Mouse (Mus musculus): ENCODE data around the gene Adam6a. TPM values are rescaled to one million over a fixed set of nuclear protein-coding genes. Genes with fewer than 3 reads are reported as not detected.
"Not testable (repeated sequence)": the region's sequence is repeated elsewhere in the genome, so short reads cannot be mapped to it uniquely, and the experiment has no call there.

Gene Adam6a
- polyA plus RNA-seq (2015; fragmentation: Nextera tagmentation; extraction: Ambion mirVana) = not detected in 2 replicates

GRCm38 (mm10) chr12:113543608-113544007, at the start of gene Adam6a:
Gene Adam6a (plus strand): TSS chr12:113543908.
- not testable (repeated sequence) for H3K4me2 ChIP-seq (replicated peaks); H3K27ac ChIP-seq; H3K9me3 ChIP-seq; H3K9ac ChIP-seq; H3K36me3 ChIP-seq; ATAC-seq; H3K27me3 ChIP-seq (replicated peaks); H3K4me1 ChIP-seq (replicated peaks); H3K4me3 ChIP-seq (replicated peaks)
- WGBS = 80% methylated on average over 1 of the region's 1 CpGs

- 66% methylated on average over 2 of the region's 2 CpGs for WGBS
- no peak for ATAC-seq
- Histone ChIP-seq H3K27me3 (replicated peaks) (no peaks in the 10 kb centered on the region), H3K4me1 (replicated peaks) (no peaks in the 10 kb centered on the region), H3K9me3 (no peaks in the 10 kb centered on the region), H3K4me2 (replicated peaks) (no peak overlapping the region), H3K9ac (no peak overlapping the region), H3K4me3 (replicated peaks) (no peak overlapping the region), H3K36me3 (no peaks in the 10 kb centered on the region), H3K27ac (no peak overlapping the region)
Observed at GRCm38 (mm10) chr12:113525901-113526300, 17.8 kb upstream of the Adam6a start.

GRCm38 (mm10) chr12:113578241-113578640, 34.5 kb downstream of the Adam6a start:
- Histone ChIP-seq H3K9ac (no peak overlapping the region), H3K27ac (no peak overlapping the region), H3K36me3 (no peaks in the 10 kb centered on the region), H3K4me2 (replicated peaks) (no peak overlapping the region), H3K27me3 (replicated peaks) (no peaks in the 10 kb centered on the region), H3K4me1 (replicated peaks) (no peaks in the 10 kb centered on the region), H3K4me3 (replicated peaks) (no peak overlapping the region), H3K9me3 (no peaks in the 10 kb centered on the region)
- 56% methylated on average over 6 of the region's 6 CpGs for WGBS
- ATAC-seq = no peak

DNA sequence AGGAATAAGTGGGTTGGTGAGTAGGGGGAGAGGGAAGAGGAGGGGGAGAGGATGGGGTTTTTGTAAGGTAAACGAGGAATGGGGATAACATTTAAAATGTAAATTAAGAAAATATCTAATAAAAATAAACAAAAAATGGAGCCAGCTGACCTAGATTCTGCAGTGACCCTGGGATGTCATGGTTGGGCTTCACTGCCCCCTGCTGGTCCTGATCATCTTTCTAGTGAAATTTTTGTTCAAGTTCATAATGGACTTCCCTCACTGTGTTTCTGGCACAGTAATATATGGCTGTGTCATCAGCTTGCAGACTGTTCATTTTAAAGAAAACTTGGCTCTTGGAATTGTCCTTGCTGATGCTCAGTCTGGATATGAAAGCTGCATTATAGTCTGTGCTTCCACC, 44.3 kb downstream of the Adam6a start:
- H3K9me3 ChIP-seq = no peaks in the 10 kb centered on the region
- no peak overlapping the region for H3K27ac ChIP-seq
- whole genome bisulfite sequencing = 62% methylated on average over 1 of the region's 1 CpGs
- H3K4me3 ChIP-seq (replicated peaks) = no peak overlapping the region
- no peaks in the 10 kb centered on the region for H3K27me3 ChIP-seq (replicated peaks)
- H3K4me2 ChIP-seq (replicated peaks) = no peak overlapping the region
- no peaks in the 10 kb centered on the region for H3K36me3 ChIP-seq
- no peaks in the 10 kb centered on the region for H3K4me1 ChIP-seq (replicated peaks)
- no peak for ATAC-seq
- H3K9ac ChIP-seq = no peak overlapping the region

Other genes starting within 250 kb of the Adam6a start
- gene Adam6b, start 54.4 kb upstream of the Adam6a start, polyA plus RNA-seq (2015; fragmentation: Nextera tagmentation; extraction: Ambion mirVana) = not detected in 2 replicates